Mouse (Mus musculus) right cerebral cortex, adult 2 months (tissue): ENCODE measurements around the gene Zp1.

Experiments used
- DNase-seq, 2 experiments: peaks; one replicate each; pipeline ENCODE4 v3.0.0; 2021 to 2022; ENCODE audit warnings: low spot score in 2 of 2

Zp1 gene

GRCm38 (mm10) chr19:10878201-10878837 is 42.1 kb downstream of the Zp1 start:
- no peak for DNase-seq

GRCm38 (mm10) chr19:10871328-10871961 is 49.0 kb downstream of the Zp1 start:
- DNase-seq, result no peak

GRCm38 (mm10) chr19:10870676-10871075 is 49.8 kb downstream of the Zp1 start:
- DNase-seq, result no peak

- DNase-seq, result no peak
Measured at GRCm38 (mm10) chr19:10869886-10870527, 50.4 kb downstream of the Zp1 start, which contains the start of gene Tmem132a. Tmem132a (minus strand) TSS chr19:10869940.

GRCm38 (mm10) chr19:10869241-10869885 is 51.1 kb downstream of the Zp1 start:
- DNase-seq, result peak; percentile 85 to 91

GRCm38 (mm10) chr19:10868623-10869141 is 51.8 kb downstream of the Zp1 start:
- DNase-seq, result peak in 1 of 2 experiments; percentile 41

- peak in 1 of 2 experiments; percentile 47 for DNase-seq
Measured at GRCm38 (mm10) chr19:10867946-10868622, 52.3 kb downstream of the Zp1 start.

- no peak for DNase-seq
Measured at GRCm38 (mm10) chr19:10866351-10866750, 54.1 kb downstream of the Zp1 start.
